Mouse (Mus musculus) heart, postnatal 36 days (tissue): ENCODE data around the gene Usp29. TPM values are rescaled to one million over a fixed set of nuclear protein-coding genes. Genes with fewer than 3 reads are reported as not detected.

Experiments used
- DNase-seq, 2 experiments: peaks; one replicate each; pipeline ENCODE4 v3.0.0; 2021 to 2022
- intact Hi-C: fragments of 180-260 bp; cut with DNase I; formaldehyde crosslinking; loops from one replicate; pipeline ENCODE4 v1.15.1; 2025
- total RNA-seq, 2 experiments: library from RNA; stranded (reverse); gene quantifications; 2 replicates each; pipeline ENCODE4 v1.2.3; 2021

The Usp29 gene
- under 1 TPM; 0.08 to 0.17 TPM for total RNA-seq

- peak; percentile 68 to 71 for DNase-seq
- intact Hi-C loops = no loop called here
Measured at GRCm38 (mm10) chr7:6730241-6730640, at the start of gene Usp29, which contains the start of gene Peg3. TSS of gene Usp29 (plus strand) at chr7:6730578. TSS of gene Peg3 (minus strand) at chr7:6730431.

GRCm38 (mm10) chr7:6685511-6685910 lies 44.9 kb upstream of the Usp29 start:
- intact Hi-C loops = no loop called here
- DNase-seq = no peak

GRCm38 (mm10) chr7:6696241-6697045 lies 33.9 kb upstream of the Usp29 start, which contains the start of gene Zim1:
TSS of gene Zim1 (minus strand) at chr7:6696450.
- intact Hi-C loops = no loop called here
- DNase-seq = peak; percentile 68 to 73

GRCm38 (mm10) chr7:6699230-6699629 lies 31.1 kb upstream of the Usp29 start:
- no peak for DNase-seq
- intact Hi-C loops = no loop called here

GRCm38 (mm10) chr7:6707416-6708015 lies 22.9 kb upstream of the Usp29 start:
- DNase-seq = no peak
- intact Hi-C loops = no loop called here

DNA sequence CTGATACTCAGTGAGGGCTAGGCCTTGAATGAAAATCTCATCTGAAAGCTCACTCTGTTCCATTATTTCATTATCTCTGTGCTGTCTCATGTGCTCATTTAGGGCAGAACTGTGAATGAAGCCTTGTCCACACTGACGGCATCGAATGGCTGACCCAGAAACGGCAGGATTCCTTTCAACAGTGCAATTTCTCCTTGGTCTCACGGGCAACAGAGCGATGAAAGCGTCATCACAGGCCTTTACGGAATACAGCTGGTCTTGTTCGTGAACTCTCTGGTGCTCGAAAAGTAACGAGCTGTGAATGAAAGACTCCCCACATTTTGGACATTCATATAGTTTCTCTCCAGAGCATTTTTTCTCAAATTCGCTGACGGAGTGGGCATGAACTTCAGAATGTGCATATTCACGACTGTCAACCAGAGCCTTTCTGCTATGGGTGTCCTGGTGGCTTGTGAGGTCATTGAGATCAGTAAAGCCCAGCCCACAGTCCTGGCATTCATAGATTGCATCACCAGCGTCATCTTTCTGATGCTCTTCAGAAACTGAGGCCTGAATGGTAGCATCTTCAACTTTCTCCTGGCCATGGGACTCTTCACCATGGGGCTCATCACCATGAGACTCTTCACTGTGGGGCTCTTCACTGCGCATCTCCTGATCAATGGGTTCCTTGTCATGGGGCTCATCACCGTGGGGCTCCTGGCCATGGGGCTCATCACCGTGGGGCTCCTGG lies 21.8 kb upstream of the Usp29 start:
- intact Hi-C loops = no loop called here
- no peak for DNase-seq

GRCm38 (mm10) chr7:6709396-6709795 lies 21.0 kb upstream of the Usp29 start:
- intact Hi-C loops = no loop called here
- no peak for DNase-seq

- intact Hi-C loops = loop anchor here (5.0 kb wide), 3 partner anchors 65 to 365 kb away; partner anchors contain the start of gene Zfp78
- peak; percentile 69 to 71 for DNase-seq
Measured at GRCm38 (mm10) chr7:6727351-6728121, 2.8 kb upstream of the Usp29 start.

DNA sequence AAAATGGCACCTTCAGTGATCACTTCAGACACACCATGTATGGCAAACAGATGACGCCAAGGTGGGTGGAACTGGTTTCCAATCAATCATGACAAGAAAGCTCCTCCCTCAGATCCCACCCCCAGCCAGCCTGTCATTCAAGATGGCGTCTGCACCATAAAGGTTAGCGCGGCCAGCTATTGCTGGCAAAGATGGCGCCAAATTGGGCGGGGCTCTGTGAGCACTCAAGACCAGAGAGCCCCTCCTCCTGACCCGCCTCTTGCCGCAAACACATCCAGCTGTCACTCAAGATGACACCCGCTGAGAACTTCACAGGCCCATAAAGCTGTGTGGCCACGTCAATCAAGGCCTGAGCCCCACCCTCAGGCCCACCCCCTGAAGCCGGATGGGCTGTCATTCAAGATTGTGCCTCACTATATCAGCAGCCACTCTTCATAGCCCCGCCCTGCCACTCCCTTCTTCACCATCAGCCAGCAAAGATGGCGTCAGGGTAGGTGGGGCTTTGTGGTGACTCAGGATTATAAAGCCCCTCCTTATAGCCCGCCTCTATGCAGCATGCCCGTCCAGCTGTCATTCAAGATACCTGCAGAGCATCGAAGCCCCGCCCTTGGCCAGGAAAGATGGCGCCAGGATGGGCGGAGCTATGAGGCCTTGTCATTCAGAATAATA lies 2.0 kb upstream of the Usp29 start:
- peak; percentile 78 to 80 for DNase-seq
- intact Hi-C loops = loop anchor here (5.0 kb wide), 3 partner anchors 66 to 366 kb away; partner anchors contain the start of gene Zfp78

- intact Hi-C loops = loop anchor here (5.0 kb wide), 3 partner anchors 67 to 367 kb away; partner anchors contain the start of gene Zfp78
- DNase-seq = peak; percentile 88 to 91
Measured at GRCm38 (mm10) chr7:6729061-6729817, 1.1 kb upstream of the Usp29 start.

- intact Hi-C loops = no loop called here
- no peak for DNase-seq
Measured at GRCm38 (mm10) chr7:6730801-6731200, 423 bp downstream of the Usp29 start.

DNA sequence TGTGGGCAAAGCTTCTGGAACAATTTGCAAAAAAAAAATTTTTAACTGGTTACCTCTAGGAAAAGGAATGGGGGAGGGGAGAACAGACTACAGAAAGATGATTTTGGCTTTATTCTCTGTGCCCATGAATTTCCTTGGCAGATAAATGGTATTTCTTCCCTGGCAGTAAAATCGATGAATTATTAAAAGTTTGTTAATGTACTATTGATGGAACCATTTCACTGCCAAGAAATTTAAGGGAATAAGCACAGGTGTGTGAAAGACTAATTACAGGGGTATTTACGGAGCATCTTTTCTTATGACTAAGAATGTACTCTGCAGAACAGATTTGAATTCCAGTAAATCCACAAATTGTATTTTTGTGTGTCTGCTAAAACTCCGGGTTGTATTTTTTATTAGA lies 995 bp downstream of the Usp29 start:
- no peak for DNase-seq
- intact Hi-C loops = no loop called here

DNA sequence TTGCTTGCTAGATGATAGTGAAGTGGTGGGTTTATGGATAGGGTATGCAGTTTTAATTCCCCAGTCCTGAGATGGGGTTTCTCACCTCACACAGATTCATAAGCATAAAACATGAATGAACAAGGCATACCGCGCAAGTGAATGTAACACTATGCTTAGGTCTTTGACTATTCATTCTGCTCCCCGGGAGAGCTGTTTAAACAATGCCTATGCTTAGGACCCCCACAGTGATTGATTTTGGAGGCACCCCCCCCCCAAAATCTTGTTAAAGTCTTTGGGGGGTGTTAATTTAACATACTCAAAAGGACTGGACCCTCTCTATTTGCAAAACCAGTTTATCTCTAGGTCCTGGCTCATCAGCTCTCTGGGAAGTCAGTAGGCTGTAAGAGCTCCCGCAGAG lies 1.6 kb downstream of the Usp29 start:
- intact Hi-C loops = no loop called here
- DNase-seq = no peak

DNA sequence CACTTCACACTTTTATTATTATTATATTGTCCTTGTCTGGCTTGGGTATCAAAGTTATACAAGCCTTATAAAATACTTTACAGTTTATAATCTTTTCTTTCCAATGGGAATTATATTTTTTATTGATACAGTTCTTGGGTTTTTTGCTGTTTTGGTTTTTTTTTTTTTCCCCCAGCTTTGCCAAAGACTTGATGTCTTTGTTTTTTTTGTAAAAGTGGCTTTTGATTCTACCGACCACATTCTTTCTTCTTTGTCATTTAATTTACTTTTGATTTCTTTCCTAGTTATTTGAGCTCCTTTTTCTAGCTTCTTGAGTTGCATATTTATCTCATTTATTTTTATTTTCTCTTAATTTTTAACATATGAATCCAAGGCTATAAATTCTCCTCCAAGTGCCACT lies 5.7 kb downstream of the Usp29 start:
- DNase-seq = no peak
- intact Hi-C loops = no loop called here

GRCm38 (mm10) chr7:6744281-6744904 lies 14.0 kb downstream of the Usp29 start:
- no peak for DNase-seq
- intact Hi-C loops = no loop called here

- peak; percentile 41 to 45 for DNase-seq
- intact Hi-C loops = no loop called here
Measured at GRCm38 (mm10) chr7:6749196-6749595, 18.8 kb downstream of the Usp29 start.

- intact Hi-C loops = no loop called here
- DNase-seq = no peak
Measured at GRCm38 (mm10) chr7:6753440-6753839, 23.1 kb downstream of the Usp29 start.

DNA sequence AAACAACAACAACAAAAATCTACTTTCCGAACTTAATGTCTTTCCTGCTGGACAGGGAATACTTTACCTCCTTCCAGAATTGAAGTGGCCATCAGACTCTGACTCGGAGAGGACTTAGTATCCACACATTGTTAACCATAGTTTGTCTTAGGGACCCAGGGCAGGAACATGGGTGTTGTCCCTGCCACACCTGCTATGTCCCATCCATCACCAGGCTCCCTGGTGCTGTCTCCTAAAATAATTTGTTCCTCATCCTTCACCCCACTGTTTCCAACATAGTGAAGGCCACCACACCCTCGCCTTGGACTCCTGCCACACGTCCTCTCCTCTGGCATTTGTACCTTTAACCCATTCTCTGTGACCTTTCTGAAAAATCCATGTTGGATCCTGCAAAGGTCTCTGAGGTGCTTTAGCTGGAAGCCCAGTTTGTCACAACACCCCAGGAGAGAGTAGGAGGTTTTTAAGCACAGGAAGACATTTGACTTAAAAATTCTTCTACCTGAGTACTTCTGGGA lies 26.5 kb downstream of the Usp29 start:
- intact Hi-C loops = no loop called here
- no peak for DNase-seq
